Mouse (Mus musculus) forebrain, embryonic 16.5 days (tissue): ENCODE measurements around the gene Dhx8. TPM values are rescaled to one million over a fixed set of nuclear protein-coding genes. Genes with fewer than 3 reads are reported as not detected.

ENCODE experiments used
- ATAC-seq: fragments of 200-750 bp; cut with Nextera tagmentation; 2 replicates; pipeline ENCODE4 v1.8.0; 2017; ENCODE audit warnings: mild to moderate bottlenecking, moderate library complexity
- H3K27ac ChIP-seq: fragments of 300-500 bp; sonication (generic); 2 replicates; pipeline ENCODE4 v1.5.1; 2014; ENCODE audit warnings: low read length, control low read depth
- H3K27me3 ChIP-seq: fragments of 300-500 bp; sonication (generic); replicated peaks from 2 replicates; pipeline ENCODE4 v1.6.1; 2014; ENCODE audit warnings: low read length; ENCODE audit not compliant: control insufficient read depth, insufficient read depth
- H3K36me3 ChIP-seq: fragments of 300-500 bp; sonication (generic); 2 replicates; pipeline ENCODE4 v1.6.1; 2014; ENCODE audit not compliant: control insufficient read depth, insufficient read depth
- H3K4me1 ChIP-seq: fragments of 300-500 bp; sonication (generic); replicated peaks from 2 replicates; pipeline ENCODE4 v1.6.1; 2014; ENCODE audit warnings: low read length; ENCODE audit not compliant: control insufficient read depth, insufficient read depth
- H3K4me2 ChIP-seq: fragments of 300-500 bp; sonication (generic); 2 replicates; pipeline ENCODE4 v1.6.1; 2014; ENCODE audit warnings: mild to moderate bottlenecking, low read length, control low read depth
- H3K4me3 ChIP-seq: fragments of 300-500 bp; sonication (generic); replicated peaks from 2 replicates; pipeline ENCODE4 v1.5.1; 2014; ENCODE audit warnings: mild to moderate bottlenecking, low read length, control low read depth
- H3K9ac ChIP-seq: fragments of 300-500 bp; sonication (generic); replicated peaks from 2 replicates; pipeline ENCODE4 v1.6.1; 2014; ENCODE audit warnings: low read depth, low read length, control low read depth
- H3K9me3 ChIP-seq: fragments of 300-500 bp; sonication (generic); 2 replicates; pipeline ENCODE4 v1.6.1; 2016; ENCODE audit warnings: low read length; ENCODE audit not compliant: control insufficient read depth
- WGBS: fragments of 180-500 bp; shearing (Covaris S2); extraction: QIAGEN DNeasy Blood & Tissue Kit; methylation state at CpG from one replicate; pipeline ENCODE4 v1.1.7; 2014; 5-methylcytosine and 5-hydroxymethylcytosine counted together
- polyA plus RNA-seq: library from polyadenylated mRNA; unstranded; fragments of >200 nt; fragmentation: Nextera tagmentation; extraction: Ambion mirVana; gene quantifications from 2 replicates; pipeline ENCODE4 v1.2.1, GENCODE M21; 2015

The Dhx8 gene
- polyA plus RNA-seq, 1 experiment from 2014 or later: 41.9 TPM

GRCm38 (mm10) chr11:101699991-101700390, 32.7 kb upstream of the Dhx8 start:
- Histone ChIP-seq H3K27ac (peak overlapping the region; percentile 48; the same call in 1 of the 2 replicates), H3K9me3 (no peaks in the 10 kb centered on the region), H3K4me1 (peaks cover 31% of the 10 kb centered on the region), H3K9ac (no peak overlapping the region), H3K4me2 (no peak overlapping the region), H3K4me3 (no peak overlapping the region), H3K27me3 (no peaks in the 10 kb centered on the region), H3K36me3 (no peaks in the 10 kb centered on the region)
- WGBS: 66% methylated on average over 7 of the region's 7 CpGs
- ATAC-seq: no peak

- no peak overlapping the region for H3K4me2 ChIP-seq
- H3K27me3 ChIP-seq: no peaks in the 10 kb centered on the region
- H3K4me3 ChIP-seq: no peak overlapping the region
- no peak for ATAC-seq
- H3K9me3 ChIP-seq: no peaks in the 10 kb centered on the region
- H3K9ac ChIP-seq: 0 out of 2 replicates have a peak overlapping the region, but pooled peaks have one; percentile 18
- no peaks in the 10 kb centered on the region for H3K36me3 ChIP-seq
- H3K27ac ChIP-seq: peak overlapping the region; percentile 48; the same call in 1 of the 2 replicates
- peaks cover 28% of the 10 kb centered on the region for H3K4me1 ChIP-seq
- WGBS: 58% methylated on average over 12 of the region's 12 CpGs
Observed at GRCm38 (mm10) chr11:101700446-101700845, 32.3 kb upstream of the Dhx8 start.

- Histone ChIP-seq H3K4me3 (no peak overlapping the region), H3K4me1 (peaks cover 10% of the 10 kb centered on the region; the same call in 1 of the 2 replicates), H3K4me2 (no peak overlapping the region), H3K9ac (no peak overlapping the region), H3K27me3 (no peaks in the 10 kb centered on the region), H3K9me3 (no peaks in the 10 kb centered on the region), H3K27ac (peak overlapping the region; percentile 39), H3K36me3 (no peaks in the 10 kb centered on the region)
- no peak for ATAC-seq
- 58% methylated on average over 5 of the region's 5 CpGs for WGBS
Observed at GRCm38 (mm10) chr11:101704081-101704480, 28.6 kb upstream of the Dhx8 start.

GRCm38 (mm10) chr11:101706764-101707448, 25.8 kb upstream of the Dhx8 start:
- WGBS: 86% methylated on average over 10 of the region's 10 CpGs

GRCm38 (mm10) chr11:101708482-101708881, 24.2 kb upstream of the Dhx8 start:
- H3K4me2 ChIP-seq: no peak overlapping the region
- no peak overlapping the region for H3K9ac ChIP-seq
- H3K27me3 ChIP-seq: no peaks in the 10 kb centered on the region
- WGBS: 54% methylated on average over 5 of the region's 5 CpGs
- ATAC-seq: no peak
- H3K36me3 ChIP-seq: no peaks in the 10 kb centered on the region
- no peaks in the 10 kb centered on the region for H3K4me1 ChIP-seq
- H3K4me3 ChIP-seq: no peak overlapping the region
- no peak overlapping the region for H3K27ac ChIP-seq
- no peaks in the 10 kb centered on the region for H3K9me3 ChIP-seq

More at GRCm38 (mm10) chr11:101706764-101707448, 25.8 kb upstream of the Dhx8 start:
- Histone ChIP-seq H3K36me3 (no peaks in the 10 kb centered on the region), H3K4me1 (no peaks in the 10 kb centered on the region), H3K27me3 (no peaks in the 10 kb centered on the region), H3K9me3 (no peaks in the 10 kb centered on the region), H3K9ac (no peak overlapping the region), H3K4me2 (no peak overlapping the region), H3K27ac (no peak overlapping the region), H3K4me3 (no peak overlapping the region)
- ATAC-seq: no peak

- Histone ChIP-seq H3K4me3 (no peak overlapping the region), H3K27ac (no peak overlapping the region), H3K36me3 (no peaks in the 10 kb centered on the region), H3K9me3 (no peaks in the 10 kb centered on the region), H3K4me2 (no peak overlapping the region), H3K9ac (no peak overlapping the region), H3K27me3 (no peaks in the 10 kb centered on the region), H3K4me1 (peaks cover 2% of the 10 kb centered on the region)
- ATAC-seq: no peak
- WGBS: 89% methylated on average over 9 of the region's 9 CpGs
Observed at GRCm38 (mm10) chr11:101712811-101713210, 19.9 kb upstream of the Dhx8 start.

- Histone ChIP-seq H3K9me3 (no peaks in the 10 kb centered on the region), H3K4me2 (no peak overlapping the region), H3K27me3 (no peaks in the 10 kb centered on the region), H3K27ac (no peak overlapping the region), H3K4me1 (peaks cover 9% of the 10 kb centered on the region), H3K36me3 (no peaks in the 10 kb centered on the region), H3K4me3 (no peak overlapping the region), H3K9ac (no peak overlapping the region)
- ATAC-seq: no peak
- WGBS: 75% methylated on average over 7 of the region's 7 CpGs
Observed at GRCm38 (mm10) chr11:101714012-101714411, 18.7 kb upstream of the Dhx8 start.

- WGBS: 6% methylated on average over 4 of the region's 4 CpGs
- Histone ChIP-seq H3K9ac (no peak overlapping the region; the same call in 1 of the 2 replicates), H3K27ac (peak overlapping the region; percentile 24), H3K4me1 (peaks cover 9% of the 10 kb centered on the region), H3K27me3 (no peaks in the 10 kb centered on the region), H3K4me3 (no peak overlapping the region), H3K9me3 (no peaks in the 10 kb centered on the region), H3K4me2 (no peak overlapping the region), H3K36me3 (no peaks in the 10 kb centered on the region)
- peak; percentile 8; the same call in 1 of the 2 replicates for ATAC-seq
Observed at GRCm38 (mm10) chr11:101718324-101718723, 14.4 kb upstream of the Dhx8 start.

GRCm38 (mm10) chr11:101719986-101720520, 12.7 kb upstream of the Dhx8 start:
- 88% methylated on average over 21 of the region's 21 CpGs for WGBS
- Histone ChIP-seq H3K4me2 (no peak overlapping the region), H3K4me1 (peaks cover 9% of the 10 kb centered on the region), H3K27me3 (no peaks in the 10 kb centered on the region), H3K36me3 (no peaks in the 10 kb centered on the region), H3K9ac (no peak overlapping the region), H3K27ac (no peak overlapping the region), H3K4me3 (no peak overlapping the region), H3K9me3 (no peaks in the 10 kb centered on the region)
- no peak for ATAC-seq
